Mouse (Mus musculus): ENCODE measurements around the gene Pgm2.

Pgm2 gene

GRCm38 (mm10) chr5:64092748-64093292 lies at the start of gene Pgm2:
Gene Pgm2 (plus strand): TSS chr5:64092950.
- peak; percentile 92 for DNase-seq (ENCODE audit: low read depth, low spot score)

GRCm38 (mm10) chr5:64043694-64044453 lies 48.9 kb upstream of the Pgm2 start:
- DNase-seq (ENCODE audit: low read depth, low spot score) = no peak

GRCm38 (mm10) chr5:64044790-64045189 lies 48.0 kb upstream of the Pgm2 start:
- DNase-seq (ENCODE audit: low read depth, low spot score) = peak; percentile 67

- no peak for DNase-seq (ENCODE audit: low read depth, low spot score)
Observed at GRCm38 (mm10) chr5:64045502-64045901, 47.2 kb upstream of the Pgm2 start.

- no peak for DNase-seq (ENCODE audit: low read depth, low spot score)
Observed at GRCm38 (mm10) chr5:64046995-64047394, 45.8 kb upstream of the Pgm2 start.

- no peak for DNase-seq (ENCODE audit: low read depth, low spot score)
Observed at GRCm38 (mm10) chr5:64047921-64048320, 44.8 kb upstream of the Pgm2 start.

- DNase-seq (ENCODE audit: low read depth, low spot score) = no peak
Observed at GRCm38 (mm10) chr5:64048605-64049004, 44.1 kb upstream of the Pgm2 start.

GRCm38 (mm10) chr5:64049256-64049655 lies 43.5 kb upstream of the Pgm2 start:
- no peak for DNase-seq (ENCODE audit: low read depth, low spot score)

GRCm38 (mm10) chr5:64053010-64053409 lies 39.7 kb upstream of the Pgm2 start:
- no peak for DNase-seq (ENCODE audit: low read depth, low spot score)

- no peak for DNase-seq (ENCODE audit: low read depth, low spot score)
Observed at GRCm38 (mm10) chr5:64056210-64056609, 36.5 kb upstream of the Pgm2 start.

GRCm38 (mm10) chr5:64060881-64061280 lies 31.9 kb upstream of the Pgm2 start:
- DNase-seq (ENCODE audit: low read depth, low spot score) = no peak

- DNase-seq (ENCODE audit: low read depth, low spot score) = no peak
Observed at GRCm38 (mm10) chr5:64061643-64062042, 31.1 kb upstream of the Pgm2 start.

GRCm38 (mm10) chr5:64062882-64063621 lies 29.7 kb upstream of the Pgm2 start:
- no peak for DNase-seq (ENCODE audit: low read depth, low spot score)

- DNase-seq (ENCODE audit: low read depth, low spot score) = no peak
Observed at GRCm38 (mm10) chr5:64063622-64064355, 29.0 kb upstream of the Pgm2 start.

GRCm38 (mm10) chr5:64064401-64064800 lies 28.3 kb upstream of the Pgm2 start:
- no peak for DNase-seq (ENCODE audit: low read depth, low spot score)

- DNase-seq (ENCODE audit: low read depth, low spot score) = no peak
Observed at GRCm38 (mm10) chr5:64065497-64066046, 27.2 kb upstream of the Pgm2 start.

GRCm38 (mm10) chr5:64066159-64066558 lies 26.6 kb upstream of the Pgm2 start:
- DNase-seq (ENCODE audit: low read depth, low spot score) = no peak

- DNase-seq (ENCODE audit: low read depth, low spot score) = no peak
Observed at GRCm38 (mm10) chr5:64067576-64067975, 25.2 kb upstream of the Pgm2 start.

GRCm38 (mm10) chr5:64070081-64070673 lies 22.6 kb upstream of the Pgm2 start:
- peak; percentile 75 for DNase-seq (ENCODE audit: low read depth, low spot score)

GRCm38 (mm10) chr5:64070742-64071476 lies 21.8 kb upstream of the Pgm2 start:
- DNase-seq (ENCODE audit: low read depth, low spot score) = no peak

- no peak for DNase-seq (ENCODE audit: low read depth, low spot score)
Observed at GRCm38 (mm10) chr5:64074455-64074854, 18.3 kb upstream of the Pgm2 start.

Measured in CD4-positive, CD25-positive, alpha-beta regulatory T cell, adult 2 months (primary cell).